Mouse (Mus musculus): Measurements from ENCODE around the gene Ednra. TPM values are rescaled to one million over a fixed set of nuclear protein-coding genes. Genes with fewer than 3 reads are reported as not detected.
"Not testable (repeated sequence)": the region's sequence is repeated elsewhere in the genome, so short reads cannot be mapped to it uniquely, and the experiment has no call there.

Ednra gene
- total RNA-seq, 2 experiments from 2014 or later, result 57.7 to 70.6 TPM

DNA sequence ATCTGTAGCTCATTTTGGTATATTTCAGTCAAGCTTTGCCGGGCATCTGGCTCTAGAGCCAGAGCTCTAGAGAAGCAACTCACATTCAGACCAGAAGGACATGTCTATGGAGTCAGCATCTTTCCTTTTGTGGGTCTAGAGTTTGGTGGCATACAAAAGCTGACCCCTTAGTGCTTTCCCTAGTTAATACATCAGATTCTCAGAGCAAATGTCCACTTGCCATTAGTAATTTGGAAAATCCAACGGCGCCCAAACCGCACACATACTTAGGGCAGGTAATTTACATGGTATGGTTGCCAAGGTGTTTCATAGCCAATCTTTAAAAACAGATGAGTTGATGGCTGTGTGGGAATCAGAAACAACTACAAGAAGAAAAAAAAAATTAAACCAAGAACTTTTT lies 1.2 kb downstream of the Ednra start:
- no peak for DNase-seq
- intact Hi-C loops (cut with DNase I), result loop anchor here (5.0 kb wide), 2 partner anchors 264 to 279 kb away; no protein-coding TSS in a partner anchor

DNA sequence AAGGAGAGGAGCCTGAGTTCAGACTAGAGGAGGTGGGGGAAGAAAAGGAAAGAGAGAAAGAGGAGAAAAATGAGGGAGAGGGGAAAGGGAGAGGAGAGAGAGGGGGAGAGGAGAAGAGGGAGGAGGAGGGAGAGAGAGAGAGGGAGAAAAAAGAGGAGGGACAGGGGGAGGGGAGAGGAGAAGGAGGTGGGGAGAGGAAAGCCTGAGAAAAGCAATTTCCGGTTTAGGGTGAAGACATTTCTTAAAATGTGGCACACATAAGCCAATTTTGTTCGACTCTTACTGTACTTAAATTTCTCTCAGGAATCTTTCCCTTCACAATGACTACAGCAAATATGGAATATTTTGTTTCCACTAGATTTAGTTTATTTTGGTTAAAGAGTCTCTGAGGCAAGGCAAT lies 5.3 kb downstream of the Ednra start:
- intact Hi-C loops (cut with DNase I), result no loop called here
- no peak for DNase-seq

DNA sequence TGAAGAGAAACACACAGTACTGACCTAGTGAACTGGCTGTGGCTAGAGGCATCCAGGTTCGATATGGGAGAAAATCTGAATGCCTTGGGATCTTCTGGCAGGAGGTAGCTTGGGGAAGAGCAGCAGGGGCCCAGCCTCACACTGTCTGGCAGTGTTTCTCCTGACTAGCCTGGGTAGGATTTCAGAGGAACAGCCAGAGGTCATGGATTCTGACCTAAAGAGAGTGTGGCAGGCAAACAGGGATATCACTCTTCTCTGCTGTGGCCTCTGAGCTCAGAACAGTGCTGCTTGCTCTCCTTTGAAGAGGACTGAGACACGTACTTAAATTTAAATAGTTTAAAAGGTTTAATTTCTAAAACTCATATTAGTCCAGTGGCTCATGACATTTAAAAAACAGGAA lies 7.2 kb downstream of the Ednra start:
- DNase-seq, result no peak
- intact Hi-C loops (cut with DNase I), result no loop called here

DNA sequence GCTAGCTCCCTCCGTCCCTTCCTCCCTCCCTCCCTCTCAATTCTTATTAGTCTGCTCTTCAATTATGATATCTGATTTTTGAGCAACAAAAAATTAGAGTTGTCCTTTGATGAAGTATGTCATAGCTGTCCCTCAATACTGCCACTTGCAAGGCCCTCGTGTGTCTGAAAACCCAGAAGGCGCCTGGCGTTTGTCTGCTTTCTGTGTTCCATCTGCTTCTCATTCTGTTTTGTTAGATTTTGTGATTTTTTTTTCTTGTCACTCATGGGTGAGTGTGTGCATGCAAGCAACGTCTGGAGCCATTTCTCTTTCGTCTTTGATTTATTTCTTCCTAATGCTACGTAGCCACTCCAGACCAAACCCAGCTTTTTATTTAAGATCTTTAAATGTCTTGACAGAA lies 9.8 kb downstream of the Ednra start:
- no peak for DNase-seq
- intact Hi-C loops (cut with DNase I), result no loop called here

DNA sequence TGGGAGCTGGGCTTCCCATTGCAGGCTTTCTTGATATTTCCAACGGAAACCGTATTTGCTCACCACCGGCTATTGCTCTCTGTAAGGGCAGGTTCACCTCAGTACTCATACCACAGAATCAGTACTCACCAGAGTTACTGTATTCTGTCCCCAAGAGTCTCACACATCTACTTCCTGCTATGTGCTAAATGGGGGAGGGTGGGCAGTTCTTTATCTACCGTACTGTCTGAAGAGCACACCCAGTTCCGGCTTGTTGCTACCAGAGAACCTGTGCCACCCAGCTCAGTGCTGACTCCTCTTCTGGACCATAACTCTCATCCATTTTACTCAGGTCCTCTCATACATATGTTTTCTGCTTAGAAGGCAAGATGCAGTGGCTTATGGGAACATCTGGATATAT lies 10.6 kb downstream of the Ednra start:
- intact Hi-C loops (cut with DNase I), result no loop called here
- DNase-seq, result no peak

DNA sequence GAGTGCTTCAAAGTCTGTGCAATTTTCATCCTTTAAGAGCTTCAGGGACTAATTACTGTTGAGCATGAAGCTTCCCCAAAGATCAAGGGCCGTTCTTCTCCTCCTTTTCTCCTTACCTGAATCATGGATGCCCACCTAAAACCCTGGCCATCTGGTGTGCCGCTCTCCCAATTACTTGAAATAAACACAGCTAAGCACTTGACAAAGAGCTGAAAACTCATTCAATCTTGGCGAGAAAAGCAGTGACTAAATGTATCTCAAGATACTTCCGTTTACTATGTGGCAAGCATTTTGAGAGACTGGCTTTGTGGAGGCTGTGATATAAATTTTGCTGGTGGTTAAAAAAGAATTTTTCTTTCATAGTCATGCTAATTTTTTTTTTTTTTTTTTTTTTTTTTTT lies 19.5 kb downstream of the Ednra start:
- DNase-seq, result no peak
- intact Hi-C loops (cut with DNase I), result no loop called here

DNA sequence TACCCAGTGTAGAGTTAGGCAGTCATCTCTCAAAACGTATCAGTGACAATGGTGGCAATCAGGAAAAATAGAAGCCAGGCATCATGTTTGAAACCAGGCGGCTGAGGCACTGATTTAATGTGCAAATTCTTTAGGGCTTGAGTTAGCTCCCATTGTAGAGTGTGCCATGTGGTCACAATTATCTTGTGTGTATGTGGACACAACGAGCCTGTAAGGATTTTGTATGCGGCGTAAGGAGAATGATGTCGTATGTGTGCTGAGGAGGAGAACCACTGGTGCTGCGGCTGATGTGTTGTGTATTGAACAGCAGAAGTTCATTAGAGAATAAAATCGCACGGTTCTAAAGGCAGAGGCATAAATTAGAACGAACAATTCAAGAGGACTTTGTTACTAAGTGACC lies 26.2 kb downstream of the Ednra start:
- no peak for DNase-seq
- intact Hi-C loops (cut with DNase I), result no loop called here

DNA sequence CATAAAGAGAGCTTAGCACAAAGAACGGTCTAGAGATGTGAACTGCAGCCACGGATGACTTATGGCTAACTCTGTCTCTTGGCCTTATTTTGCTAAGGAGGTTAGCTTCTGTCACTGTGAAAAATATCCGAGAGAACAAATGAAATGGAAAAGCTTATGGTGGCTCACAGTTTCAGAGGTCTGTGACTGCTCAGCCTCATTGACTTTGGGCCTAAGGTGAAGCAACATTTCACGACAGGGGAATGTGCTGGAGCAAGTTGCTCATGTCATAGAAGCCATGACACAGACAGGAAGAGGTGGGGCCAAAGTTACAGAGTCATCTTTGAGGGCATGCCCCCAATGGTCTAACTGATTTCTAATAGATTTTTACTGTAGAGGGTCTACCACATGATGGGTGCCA lies 28.1 kb downstream of the Ednra start:
- intact Hi-C loops (cut with DNase I), result no loop called here
- no peak for DNase-seq

DNA sequence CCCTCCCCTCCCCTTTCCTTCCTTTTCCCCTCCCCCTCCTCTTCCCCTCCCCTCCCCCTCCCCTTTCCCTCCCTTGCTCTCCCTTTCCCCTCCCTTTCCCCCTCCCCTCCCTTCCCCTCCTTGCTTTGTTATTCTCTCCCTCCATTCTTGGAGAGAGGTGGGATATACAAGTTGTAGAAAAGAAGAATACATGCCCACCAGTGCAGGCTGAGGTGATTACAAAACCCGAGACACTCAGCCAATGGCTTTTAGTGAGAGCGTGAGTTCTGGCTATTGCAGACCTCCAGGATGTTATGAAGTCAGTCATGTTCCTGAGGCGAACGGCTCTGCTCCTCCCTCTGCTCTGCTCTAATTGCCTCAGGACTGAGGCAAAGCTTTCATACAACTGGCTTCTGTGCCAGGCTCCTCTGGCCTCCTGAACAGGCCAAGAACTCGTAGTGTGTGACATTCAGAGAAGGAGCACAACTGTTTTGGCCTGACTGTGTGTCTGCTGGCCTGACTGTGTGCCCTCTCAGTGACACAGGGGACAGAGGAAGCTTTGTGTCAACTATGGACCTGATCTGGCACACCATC lies 28.7 kb downstream of the Ednra start:
- DNase-seq, result no peak
- intact Hi-C loops (cut with DNase I), result no loop called here

DNA sequence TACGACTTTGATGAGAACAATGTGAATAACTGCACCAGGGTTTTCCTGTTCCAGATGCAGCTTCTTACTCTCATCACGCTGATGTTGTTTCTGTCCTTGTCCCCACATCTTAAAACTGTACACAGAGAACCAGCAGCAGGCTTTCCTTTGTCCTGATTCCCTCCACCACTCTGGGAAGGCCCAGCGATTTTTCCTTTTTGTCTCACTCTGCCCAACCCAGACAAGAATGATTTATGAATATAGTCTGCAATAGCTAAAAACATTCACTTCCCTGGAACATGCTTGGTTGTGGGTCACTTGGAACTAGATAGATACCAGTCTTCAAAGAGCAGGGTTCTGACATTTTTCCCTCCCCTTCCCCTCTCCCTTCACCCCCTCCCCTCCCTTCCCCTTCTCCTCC lies 29.2 kb downstream of the Ednra start:
- no peak for DNase-seq
- intact Hi-C loops (cut with DNase I), result no loop called here

DNA sequence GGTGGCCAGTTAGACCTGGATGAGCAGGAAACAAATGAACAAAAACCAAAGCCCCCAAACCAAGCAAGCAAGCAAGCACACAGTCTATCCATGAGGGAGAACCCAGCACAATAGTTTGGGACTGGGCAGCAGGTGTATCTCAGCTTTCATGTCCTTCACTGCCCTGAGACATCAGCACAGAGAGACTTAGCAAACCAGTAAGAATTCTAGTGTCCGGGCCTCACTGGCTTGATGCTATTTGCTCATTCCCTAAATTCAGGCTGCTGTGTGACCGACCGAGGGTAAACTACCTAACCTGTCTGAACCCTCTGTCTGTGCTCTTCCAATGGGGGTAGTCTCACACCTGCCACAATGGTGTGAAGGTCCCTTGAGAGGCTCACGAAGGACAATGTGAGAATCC lies 29.7 kb downstream of the Ednra start:
- DNase-seq, result no peak
- intact Hi-C loops (cut with DNase I), result no loop called here

DNA sequence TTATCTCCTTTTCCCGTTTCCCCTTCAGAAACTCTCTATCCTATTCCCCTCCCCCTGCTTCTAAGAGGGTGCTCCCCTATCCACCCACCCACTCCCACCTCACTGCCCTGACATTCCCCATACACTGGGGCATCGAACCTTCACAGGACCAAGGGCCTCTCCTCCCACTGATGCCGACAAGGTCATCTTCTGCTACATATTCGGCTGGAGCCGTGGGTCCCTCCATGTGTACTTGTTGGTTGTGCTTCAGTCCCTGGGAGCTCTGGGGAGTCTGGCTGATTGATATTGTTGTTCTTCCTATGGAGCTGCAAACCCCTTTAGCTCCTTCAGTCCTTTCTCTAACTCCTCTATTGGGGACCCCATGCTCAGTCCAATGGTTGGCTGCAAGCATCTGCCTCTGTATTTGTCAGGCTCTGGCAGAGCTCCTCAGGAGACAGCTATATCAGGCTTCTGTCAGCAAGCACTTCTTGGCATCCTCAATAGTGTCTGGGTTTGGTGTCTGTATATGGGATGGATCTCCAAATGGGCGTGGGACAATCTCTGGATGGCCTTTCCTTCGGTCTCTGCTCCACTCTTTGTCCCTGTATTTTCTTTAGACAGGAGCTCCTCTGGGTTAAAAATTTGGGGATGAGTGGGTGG lies 34.7 kb downstream of the Ednra start:
- intact Hi-C loops (cut with DNase I); DNase-seq: not testable (repeated sequence)

DNA sequence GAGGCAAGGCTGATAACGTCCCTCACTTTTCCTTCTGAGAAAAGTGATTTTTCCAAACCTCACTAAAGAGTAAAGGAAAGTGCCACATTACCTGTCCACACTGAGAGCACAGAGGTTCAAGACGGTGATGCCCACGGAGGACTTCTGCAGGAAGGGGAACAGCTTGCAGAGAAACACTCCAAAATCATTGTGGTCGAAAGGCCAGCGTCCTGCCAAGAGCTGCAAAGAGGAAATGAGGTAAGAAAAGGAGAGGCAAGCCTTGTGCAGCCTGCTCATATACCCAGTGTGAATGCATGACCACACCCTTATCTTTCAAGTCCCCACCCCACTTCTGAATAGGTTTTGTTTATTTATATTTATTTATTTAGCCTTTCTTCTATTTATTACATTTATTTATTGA lies 35.3 kb downstream of the Ednra start:
- intact Hi-C loops (cut with DNase I), result no loop called here
- DNase-seq, result no peak

DNA sequence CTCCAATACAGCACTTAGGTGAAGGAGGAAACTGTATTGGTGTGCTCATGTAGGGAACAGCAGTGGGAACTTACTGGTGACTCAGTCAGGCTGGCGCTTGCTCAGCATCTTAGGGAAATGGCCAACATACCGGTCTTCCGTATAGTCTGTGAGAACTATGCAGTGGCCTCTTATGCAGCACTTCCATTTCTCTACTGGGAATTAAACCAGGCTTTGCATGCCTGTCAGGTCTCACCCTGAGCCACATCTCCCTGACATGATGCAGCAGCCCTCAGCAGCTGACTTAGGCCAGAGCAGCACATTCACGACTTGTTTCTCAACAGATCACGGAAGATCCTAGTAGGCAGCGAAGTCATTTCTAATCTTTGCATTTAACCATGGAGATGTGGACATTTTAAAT lies 39.9 kb downstream of the Ednra start:
- intact Hi-C loops (cut with DNase I), result no loop called here
- no peak for DNase-seq

DNA sequence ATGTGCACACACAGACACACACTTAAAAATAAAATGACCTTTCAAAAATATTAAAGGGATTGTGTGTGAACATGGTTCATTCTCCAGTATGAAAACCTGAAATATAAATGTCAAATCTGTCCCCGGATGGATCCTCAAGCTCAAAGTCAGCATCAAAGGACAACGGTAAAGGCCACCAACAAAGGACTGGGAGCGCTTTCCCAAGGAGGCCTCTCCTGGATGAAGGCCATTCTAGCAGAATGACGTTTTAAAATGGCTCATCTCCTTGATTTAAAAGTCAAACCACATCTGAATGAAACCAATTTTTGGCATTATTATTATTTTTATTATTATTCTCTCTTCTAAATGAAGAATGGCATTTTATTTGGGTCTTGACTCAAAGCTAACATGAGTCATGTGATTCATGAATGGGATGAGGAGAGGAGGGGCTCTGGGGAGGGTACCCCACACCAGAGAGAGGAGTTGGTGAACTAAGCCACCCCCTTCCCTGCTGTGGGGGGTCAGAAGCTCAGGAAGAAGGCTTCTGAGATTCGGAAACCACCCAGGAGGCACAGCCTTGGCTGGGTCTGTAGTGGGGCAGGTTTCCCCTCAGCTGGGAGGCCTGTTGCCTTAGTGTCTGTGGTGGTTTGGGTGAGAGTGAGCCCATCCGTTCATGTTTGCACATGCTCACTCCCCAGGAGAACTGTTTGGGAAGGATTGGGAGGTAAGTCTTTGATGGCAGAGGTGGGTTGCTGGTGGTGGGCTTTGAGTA lies 40.7 kb downstream of the Ednra start:
- intact Hi-C loops (cut with DNase I), result no loop called here
- no peak for DNase-seq

DNA sequence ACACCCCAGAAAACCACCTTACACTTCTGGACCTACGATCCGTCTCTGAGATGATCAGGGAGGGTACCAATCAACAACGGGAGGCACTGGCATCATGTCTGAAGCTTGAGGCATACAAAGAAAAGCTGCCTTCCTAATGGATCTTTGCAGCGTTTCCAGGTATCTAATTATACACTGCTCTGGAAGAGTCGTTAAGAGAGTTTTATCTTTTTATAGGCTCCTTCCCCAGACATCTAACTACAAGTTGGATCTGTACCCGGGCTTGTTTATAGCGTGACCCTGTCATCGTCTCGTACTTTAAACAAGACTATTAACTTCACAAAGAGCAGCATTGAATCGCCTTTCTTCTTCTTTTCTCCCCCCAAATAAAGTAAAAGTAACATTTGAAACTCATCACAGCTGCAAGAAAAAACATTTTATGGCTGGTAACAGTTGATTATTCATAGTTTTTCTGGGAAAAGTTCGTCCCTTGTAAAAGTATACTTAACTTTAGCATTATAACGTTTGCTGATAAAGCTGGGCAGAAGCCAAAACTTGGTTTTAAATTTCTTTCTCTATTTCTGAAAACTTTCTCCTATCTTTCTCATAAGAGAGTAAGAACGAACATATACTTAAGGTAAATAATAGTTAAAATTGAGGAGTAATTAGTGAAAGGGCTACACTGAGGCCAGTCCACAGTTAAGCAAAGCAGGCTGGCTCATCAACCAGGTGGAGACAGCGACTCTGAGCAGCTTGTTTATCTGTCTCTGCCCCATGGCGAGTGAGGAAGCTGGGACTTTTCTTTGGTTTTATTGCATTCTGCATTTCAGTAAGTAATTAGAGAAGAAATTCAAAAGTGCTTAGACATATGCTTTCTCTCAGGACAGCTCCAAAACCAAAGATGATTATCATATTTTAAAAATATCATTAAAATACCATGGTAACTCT lies 42.0 kb downstream of the Ednra start:
- intact Hi-C loops (cut with DNase I), result no loop called here
- no peak for DNase-seq

DNA sequence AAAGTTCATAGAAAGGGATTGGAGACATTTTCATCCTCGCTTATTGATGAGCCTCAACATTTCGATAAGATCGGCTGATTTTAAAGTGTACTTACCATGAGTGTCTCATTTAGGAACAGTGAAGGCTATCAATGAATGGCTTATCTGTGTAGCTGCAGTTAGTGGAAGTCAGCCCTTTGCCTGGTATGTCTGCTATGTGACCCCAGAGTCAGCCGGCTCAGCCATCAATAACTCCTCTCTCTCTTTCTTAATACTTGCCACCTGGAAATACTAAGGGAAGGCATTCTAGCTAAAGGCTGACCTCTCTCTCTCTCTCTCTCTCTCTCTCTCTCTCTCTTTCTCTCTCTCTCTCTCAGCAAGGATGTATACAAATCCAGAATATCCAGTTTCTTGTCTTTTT lies 52.2 kb downstream of the Ednra start:
- intact Hi-C loops (cut with DNase I), result no loop called here
- no peak for DNase-seq

DNA sequence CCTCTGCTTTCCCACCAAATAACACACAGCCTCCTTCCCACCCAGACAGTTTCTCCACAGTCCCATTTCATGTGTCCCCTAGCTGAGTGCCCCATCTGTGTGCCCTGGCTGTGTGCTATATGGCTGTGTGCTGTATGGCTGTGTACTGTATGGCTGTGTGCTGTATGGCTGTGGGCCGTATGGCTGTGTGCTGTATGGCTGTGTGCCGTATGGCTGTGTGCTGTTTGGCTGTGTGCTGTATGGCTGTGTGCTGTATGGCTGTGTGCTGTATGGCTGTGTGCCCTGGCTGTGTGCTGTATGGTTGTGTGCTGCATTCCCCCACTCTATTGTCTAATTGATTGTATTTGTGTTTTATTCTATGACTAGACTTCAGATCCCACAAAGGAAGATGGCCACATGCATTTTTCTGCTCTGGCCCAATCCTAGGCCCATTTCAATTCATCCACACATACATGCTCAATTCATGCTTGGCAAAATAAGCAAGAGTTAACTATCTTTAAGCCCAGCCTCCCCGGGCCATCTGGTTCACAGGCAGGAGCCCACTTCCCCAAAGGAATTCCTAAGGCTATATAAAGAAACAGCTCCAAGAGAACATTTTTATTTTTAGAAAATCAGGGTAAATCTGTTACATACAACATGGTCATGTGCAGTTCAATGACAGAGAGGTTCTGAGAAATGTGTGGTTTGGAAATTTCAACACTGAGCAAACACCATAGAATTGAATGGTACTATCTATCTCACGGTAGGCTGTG lies 53.5 kb downstream of the Ednra start:
- no peak for DNase-seq
- intact Hi-C loops (cut with DNase I), result no loop called here

DNA sequence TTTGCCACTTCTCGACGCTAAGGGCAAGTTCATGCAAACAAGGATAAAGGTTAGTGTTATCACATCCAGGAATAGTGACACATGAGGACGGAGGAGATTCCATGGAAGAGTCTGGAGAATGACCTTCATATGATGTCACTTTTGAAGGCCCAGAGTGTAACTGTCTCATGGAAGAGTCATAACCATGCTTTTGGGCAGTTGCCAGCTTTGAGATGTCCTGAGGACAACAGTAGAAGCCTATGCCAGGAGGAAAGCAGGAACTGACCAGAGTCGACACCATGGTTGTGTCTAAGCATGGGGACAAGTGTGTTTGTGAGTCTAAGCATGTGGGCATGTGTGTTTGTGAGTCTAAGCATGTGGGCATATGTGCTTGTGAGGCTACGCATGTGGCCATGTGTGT lies 56.3 kb downstream of the Ednra start:
- peak; percentile 22 for DNase-seq
- intact Hi-C loops (cut with DNase I), result no loop called here

DNA sequence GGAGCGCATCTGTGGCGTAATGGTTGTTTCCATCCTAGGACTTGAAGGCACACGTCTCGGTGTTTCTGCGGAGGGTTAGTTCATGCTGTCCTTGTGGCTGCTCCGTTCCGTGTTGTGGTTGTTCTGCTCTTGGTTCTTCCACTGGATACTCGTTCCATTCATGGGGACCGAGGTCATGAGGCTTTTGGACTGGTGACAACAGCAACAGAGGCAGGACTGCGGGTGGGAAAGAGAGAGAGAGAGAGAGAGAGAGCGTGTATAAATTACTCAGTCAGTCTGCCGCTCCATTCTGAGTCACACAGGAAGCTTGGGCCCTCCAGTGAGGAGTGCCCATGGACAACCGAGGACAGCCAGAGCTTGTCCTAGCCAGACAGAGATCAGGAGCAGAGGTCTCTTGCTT lies 59.4 kb downstream of the Ednra start:
- no peak for DNase-seq
- intact Hi-C loops (cut with DNase I), result no loop called here

Measured in heart, postnatal 10 days (tissue).